Mouse (Mus musculus) hindbrain, postnatal 0 days (tissue): Measurements from ENCODE around the gene Armc3. TPM values are rescaled to one million over a fixed set of nuclear protein-coding genes. Genes with fewer than 3 reads are reported as not detected.

Experiments used
- ATAC-seq: fragments of 200-750 bp; cut with Nextera tagmentation; 2 replicates; pipeline ENCODE4 v1.8.0; 2017; ENCODE audit warnings: mild to moderate bottlenecking, moderate TSS enrichment, moderate library complexity
- DNase-seq: peaks from one replicate; pipeline ENCODE4 v3.0.0-alpha.2; 2015; ENCODE audit warnings: low spot score
- H3K27ac ChIP-seq: fragments of 300-500 bp; sonication (generic); 2 replicates; pipeline ENCODE4 v1.5.1; 2014; ENCODE audit warnings: mild to moderate bottlenecking
- H3K27me3 ChIP-seq: fragments of 300-500 bp; sonication (generic); 2 replicates; pipeline ENCODE4 v1.6.1; 2014; ENCODE audit warnings: low read length, mixed read lengths; ENCODE audit not compliant: insufficient read depth
- H3K36me3 ChIP-seq: fragments of 300-500 bp; sonication (generic); 2 replicates; pipeline ENCODE4 v1.6.1; 2014; ENCODE audit warnings: low read length, mixed read lengths; ENCODE audit not compliant: insufficient read depth
- H3K4me1 ChIP-seq: fragments of 300-500 bp; sonication (generic); 2 replicates; pipeline ENCODE4 v1.6.1; 2014; ENCODE audit warnings: antibody characterized with exemption, low read length, mixed read lengths; ENCODE audit not compliant: insufficient read depth
- H3K4me2 ChIP-seq: fragments of 300-500 bp; sonication (generic); 2 replicates; pipeline ENCODE4 v1.6.1; 2014; ENCODE audit warnings: low read depth, mild to moderate bottlenecking, low read length, moderate library complexity, mixed read lengths
- H3K4me3 ChIP-seq: fragments of 300-500 bp; sonication (generic); 2 replicates; pipeline ENCODE4 v1.5.1; 2014; ENCODE audit warnings: low read length
- H3K9ac ChIP-seq: fragments of 300-500 bp; sonication (generic); replicated peaks from 2 replicates; pipeline ENCODE4 v1.6.1; 2014; ENCODE audit warnings: mild to moderate bottlenecking, low read length, moderate library complexity, mixed read lengths
- H3K9me3 ChIP-seq: fragments of 300-500 bp; sonication (generic); 2 replicates; pipeline ENCODE4 v1.6.1; 2016; ENCODE audit warnings: low read length, mixed read lengths
- CTCF ChIP-seq: IDR thresholded peaks from 2 replicates; pipeline ENCODE4 v1.5.1; 2016; ENCODE audit warnings: antibody characterized with exemption, control low read depth, low read depth
- WGBS: fragments of 180-500 bp; shearing (Covaris S2); extraction: QIAGEN DNeasy Blood & Tissue Kit; methylation state at CpG from one replicate; pipeline ENCODE4 v1.1.7; 2014; 5-methylcytosine and 5-hydroxymethylcytosine counted together
- polyA plus RNA-seq: library from polyadenylated mRNA; unstranded; fragments of >200 nt; fragmentation: Nextera tagmentation; extraction: Ambion mirVana; gene quantifications from 2 replicates; pipeline ENCODE4 v1.2.1, GENCODE M21; 2015
- total RNA-seq: library from RNA; depleted of rRNA; stranded (reverse); fragments of >200 nt; gene quantifications from 2 replicates; pipeline ENCODE4 v1.2.3, GENCODE M21; 2014

Armc3 gene
- total and polyA plus RNA-seq, 2 experiments from 2014 or later = 0.84 to 1.2 TPM

- no peak overlapping the region for H3K4me3 ChIP-seq
- ATAC-seq (no peak), DNase-seq (peak; percentile 35)
- H3K9me3 ChIP-seq = no peaks in the 10 kb centered on the region
- no peaks in the 10 kb centered on the region for H3K36me3 ChIP-seq
- 11% methylated on average over 1 of the region's 1 CpGs for WGBS
- H3K4me2 ChIP-seq = no peak overlapping the region
- H3K4me1 ChIP-seq = 0 out of 2 replicates have a peak, but pooled peaks cover 4% of the 10 kb centered on the region
- no peaks in the 10 kb centered on the region for H3K27me3 ChIP-seq
- H3K27ac ChIP-seq = no peak overlapping the region
- H3K9ac ChIP-seq = no peak overlapping the region
- TF ChIP-seq CTCF = no peak
Observed at GRCm38 (mm10) chr2:19176827-19177236, 22.3 kb upstream of the Armc3 start.

GRCm38 (mm10) chr2:19199366-19199853 is 308 bp downstream of the Armc3 start:
- no peaks in the 10 kb centered on the region for H3K36me3 ChIP-seq
- no peak for TF ChIP-seq CTCF
- peak overlapping the region; percentile 50 for H3K4me3 ChIP-seq
- peak overlapping the region; percentile 82 for H3K4me2 ChIP-seq
- no peaks in the 10 kb centered on the region for H3K4me1 ChIP-seq
- H3K27me3 ChIP-seq = no peaks in the 10 kb centered on the region
- no peak for ATAC-seq
- peak overlapping the region; percentile 63 for H3K9ac ChIP-seq
- H3K27ac ChIP-seq = peak overlapping the region; percentile 41; the same call in 1 of the 2 replicates
- no peaks in the 10 kb centered on the region for H3K9me3 ChIP-seq
- 26% methylated on average over 13 of the region's 13 CpGs for WGBS
- DNase-seq = no peak

- no peaks in the 10 kb centered on the region for H3K9me3 ChIP-seq
- no peak overlapping the region for H3K4me3 ChIP-seq
- no peak overlapping the region for H3K4me2 ChIP-seq
- ATAC-seq = no peak
- H3K4me1 ChIP-seq = no peaks in the 10 kb centered on the region
- no peaks in the 10 kb centered on the region for H3K27me3 ChIP-seq
- H3K36me3 ChIP-seq = no peaks in the 10 kb centered on the region
- no peak for TF ChIP-seq CTCF
- no peak overlapping the region for H3K27ac ChIP-seq
- 55% methylated on average over 1 of the region's 1 CpGs for WGBS
- DNase-seq = no peak
- H3K9ac ChIP-seq = no peak overlapping the region
Observed at GRCm38 (mm10) chr2:19200112-19200511, 1.0 kb downstream of the Armc3 start.

GRCm38 (mm10) chr2:19201682-19202081 is 2.6 kb downstream of the Armc3 start:
- Histone ChIP-seq H3K4me3 (no peak overlapping the region), H3K27ac (no peak overlapping the region), H3K4me1 (no peaks in the 10 kb centered on the region), H3K9me3 (no peaks in the 10 kb centered on the region), H3K27me3 (no peaks in the 10 kb centered on the region), H3K36me3 (no peaks in the 10 kb centered on the region), H3K4me2 (no peak overlapping the region), H3K9ac (no peak overlapping the region)
- no peak for TF ChIP-seq CTCF
- DNase-seq = no peak
- no peak for ATAC-seq
- WGBS = 81% methylated on average over 2 of the region's 2 CpGs

GRCm38 (mm10) chr2:19234305-19234704 is 35.2 kb downstream of the Armc3 start:
- ATAC-seq = no peak
- WGBS = 79% methylated on average over 5 of the region's 5 CpGs
- no peak for TF ChIP-seq CTCF

GRCm38 (mm10) chr2:19235193-19235592 is 36.1 kb downstream of the Armc3 start:
- no peaks in the 10 kb centered on the region for H3K9me3 ChIP-seq
- no peak overlapping the region for H3K4me3 ChIP-seq
- ATAC-seq (no peak), DNase-seq (no peak)
- H3K4me1 ChIP-seq = no peaks in the 10 kb centered on the region
- H3K9ac ChIP-seq = no peak overlapping the region
- WGBS = 90% methylated on average over 2 of the region's 2 CpGs
- no peak overlapping the region for H3K27ac ChIP-seq
- H3K36me3 ChIP-seq = no peaks in the 10 kb centered on the region
- H3K27me3 ChIP-seq = no peaks in the 10 kb centered on the region
- no peak overlapping the region for H3K4me2 ChIP-seq
- TF ChIP-seq CTCF = no peak

More at GRCm38 (mm10) chr2:19234305-19234704, 35.2 kb downstream of the Armc3 start:
- DNase-seq = no peak
- no peak overlapping the region for H3K9ac ChIP-seq
- no peaks in the 10 kb centered on the region for H3K36me3 ChIP-seq
- no peak overlapping the region for H3K4me2 ChIP-seq
- H3K4me1 ChIP-seq = no peaks in the 10 kb centered on the region
- no peaks in the 10 kb centered on the region for H3K27me3 ChIP-seq
- no peaks in the 10 kb centered on the region for H3K9me3 ChIP-seq
- H3K27ac ChIP-seq = no peak overlapping the region
- no peak overlapping the region for H3K4me3 ChIP-seq

- no peak for TF ChIP-seq CTCF
- no peak overlapping the region for H3K9ac ChIP-seq
- DNase-seq = peak; percentile 0
Observed at GRCm38 (mm10) chr2:19235614-19236013, 36.5 kb downstream of the Armc3 start.

More at GRCm38 (mm10) chr2:19235614-19236013, 36.5 kb downstream of the Armc3 start:
- no peak overlapping the region for H3K4me2 ChIP-seq
- no peaks in the 10 kb centered on the region for H3K4me1 ChIP-seq
- H3K9me3 ChIP-seq = no peaks in the 10 kb centered on the region
- H3K4me3 ChIP-seq = no peak overlapping the region
- H3K27me3 ChIP-seq = no peaks in the 10 kb centered on the region
- no peak overlapping the region for H3K27ac ChIP-seq
- no peak for ATAC-seq
- 58% methylated on average over 4 of the region's 4 CpGs for WGBS
- no peaks in the 10 kb centered on the region for H3K36me3 ChIP-seq
